Mouse (Mus musculus): ENCODE data around the gene Stap1. TPM values are rescaled to one million over a fixed set of nuclear protein-coding genes. Genes with fewer than 3 reads are reported as not detected.

The Stap1 gene
- 0.30 and 0.54 TPM in 2 replicates for polyA plus RNA-seq (2014; fragmentation: Nextera tagmentation; extraction: Ambion mirVana)

DNA sequence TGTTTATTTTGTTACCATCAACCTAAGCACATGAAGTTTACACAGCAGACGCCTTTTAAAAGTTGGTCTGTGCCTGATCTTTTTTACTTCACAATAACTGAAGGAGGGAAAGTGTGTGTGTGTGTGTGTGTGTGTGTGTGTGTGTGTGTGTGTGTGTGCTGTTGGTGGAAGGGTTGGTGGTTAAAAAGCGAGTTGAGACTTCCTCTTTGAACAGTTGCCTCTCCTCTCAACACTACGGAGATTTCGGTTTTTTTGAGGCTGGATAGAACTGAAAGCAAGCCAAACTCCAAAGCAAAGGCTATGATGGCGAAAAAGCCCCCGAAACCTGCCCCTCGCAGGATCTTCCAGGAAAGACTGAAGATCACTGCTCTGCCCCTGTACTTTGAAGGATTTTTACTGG, at the start of gene Stap1:
TSS of gene Stap1 (plus strand) at position 209 of the 400 bp plus-strand sequence.
- H3K4me1 ChIP-seq (ENCODE audit: control insufficient read depth, insufficient read depth, low read length): no peaks in the 10 kb centered on the region

DNA sequence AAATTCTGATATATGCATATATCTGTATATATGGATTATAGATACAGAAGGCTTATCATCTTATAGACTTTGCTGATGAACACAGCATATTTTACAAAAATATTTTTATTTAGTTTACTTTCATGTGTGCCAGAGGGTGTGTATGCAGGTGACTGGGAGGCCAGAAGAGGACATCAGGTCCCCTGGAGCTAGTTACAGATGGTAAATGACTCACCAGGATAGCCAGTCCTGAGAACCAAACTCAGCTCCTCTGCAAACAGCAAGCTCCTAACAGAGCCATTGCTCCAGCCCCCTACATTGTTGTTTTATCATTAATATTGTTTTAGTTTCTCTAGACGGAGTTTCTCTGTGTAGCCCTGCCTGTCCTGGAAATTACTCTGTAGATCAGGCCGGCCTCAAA, 41.7 kb upstream of the Stap1 start:
- H3K27ac ChIP-seq (ENCODE audit: low read depth, low read length): no peak overlapping the region
- H3K9me3 ChIP-seq (ENCODE audit: control insufficient read depth, low read length): no peaks in the 10 kb centered on the region
- no peak for ATAC-seq (ENCODE audit: low read depth)
- no peak overlapping the region for H3K4me2 ChIP-seq (ENCODE audit: low read depth, low read length)
- no peaks in the 10 kb centered on the region for H3K27me3 ChIP-seq (ENCODE audit: control insufficient read depth, insufficient read depth, low read length)
- WGBS: 88% methylated on average over 2 of the region's 2 CpGs
- H3K9ac ChIP-seq (replicated peaks; ENCODE audit: low read depth, low read length): no peak overlapping the region
- H3K4me3 ChIP-seq (ENCODE audit: low read depth, low read length): no peak overlapping the region
- H3K4me1 ChIP-seq (ENCODE audit: control insufficient read depth, insufficient read depth, low read length): no peaks in the 10 kb centered on the region
- H3K36me3 ChIP-seq (ENCODE audit: control insufficient read depth, insufficient read depth, low read length): peaks cover 21% of the 10 kb centered on the region

More for the DNA sequence above, at the start of gene Stap1:
- Histone ChIP-seq H3K27ac (ENCODE audit: low read depth, low read length) (no peak within 1 kb of the TSS), H3K27me3 (ENCODE audit: control insufficient read depth, insufficient read depth, low read length) (no peaks in the 10 kb centered on the region), H3K4me3 (ENCODE audit: low read depth, low read length) (no peak within 1 kb of the TSS), H3K4me2 (ENCODE audit: low read depth, low read length) (no peak within 1 kb of the TSS), H3K36me3 (ENCODE audit: control insufficient read depth, insufficient read depth, low read length) (no peaks in the 10 kb centered on the region), H3K9me3 (ENCODE audit: control insufficient read depth, low read length) (no peaks in the 10 kb centered on the region), H3K9ac (replicated peaks; ENCODE audit: low read depth, low read length) (no peak within 1 kb of the TSS)
- 82% methylated on average over 7 of the region's 7 CpGs for WGBS
- no peak for ATAC-seq (ENCODE audit: low read depth)

DNA sequence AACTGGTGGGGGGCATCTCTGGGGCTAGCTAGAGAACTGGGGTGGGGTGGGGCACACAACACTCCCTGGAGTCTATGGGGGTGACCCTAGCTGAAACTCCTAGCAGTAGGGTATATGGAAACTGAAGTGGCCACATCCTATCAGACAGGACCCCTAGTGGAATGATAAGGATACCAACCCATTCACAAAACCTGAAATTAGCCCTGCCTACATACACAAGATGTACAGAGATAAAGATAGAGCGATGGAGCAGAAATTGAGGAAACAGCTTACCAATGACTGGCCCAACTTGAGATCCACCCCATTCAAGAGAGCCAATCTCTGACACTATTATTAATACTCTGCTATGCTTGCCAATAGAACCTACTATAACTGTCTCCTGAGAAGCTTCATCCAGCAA, 8.0 kb upstream of the Stap1 start:
- Histone ChIP-seq H3K4me3 (ENCODE audit: low read depth, low read length) (no peak overlapping the region), H3K4me2 (ENCODE audit: low read depth, low read length) (peak overlapping the region; percentile 8; the same call in 1 of the 2 replicates)
- WGBS: 100% methylated on average over 1 of the region's 1 CpGs

DNA sequence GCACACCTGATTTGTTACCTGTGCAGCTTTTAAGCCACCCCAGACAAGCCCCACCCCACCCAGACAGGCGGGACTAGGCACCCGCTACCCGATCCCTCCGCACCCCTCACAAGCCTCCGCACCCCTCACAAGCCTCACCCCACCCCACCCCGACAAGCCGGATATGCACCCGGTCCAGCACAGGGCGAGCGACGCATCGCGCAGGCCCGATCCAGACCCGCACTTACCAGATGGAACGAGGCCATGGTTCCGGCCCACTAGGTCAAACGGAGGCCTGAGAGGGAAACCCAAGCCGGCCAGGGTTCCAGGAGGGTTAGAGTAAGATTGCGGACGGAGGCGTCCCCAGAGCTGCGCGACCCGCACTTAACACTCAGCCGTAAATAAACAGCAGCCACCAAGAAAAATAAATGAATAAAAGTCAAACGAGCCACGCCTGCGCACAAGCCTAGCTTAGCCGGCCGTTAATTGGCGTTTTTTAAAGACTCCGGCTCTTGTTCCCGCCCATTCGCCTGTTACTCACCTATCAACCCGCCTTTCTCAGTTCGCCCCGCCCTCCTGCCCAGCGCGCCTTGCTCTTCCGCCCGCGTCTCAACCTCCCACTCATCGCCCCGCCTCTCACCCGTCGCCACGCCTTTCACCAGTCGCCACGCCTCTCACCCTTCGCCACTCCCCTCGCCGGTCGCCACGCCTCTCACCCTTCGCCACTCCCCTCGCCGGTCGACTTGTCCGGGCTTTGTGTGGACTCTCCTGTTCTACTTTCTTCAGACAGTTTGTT, 6.3 kb upstream of the Stap1 start, which contains the start of gene Cenpc1:
TSS of gene Cenpc1 (minus strand) at position 483 of the 775 bp plus-strand sequence.
- H3K27ac ChIP-seq (ENCODE audit: low read depth, low read length): peak within 1 kb of the TSS; percentile 85
- H3K9me3 ChIP-seq (ENCODE audit: control insufficient read depth, low read length): no peaks in the 10 kb centered on the region
- peaks cover 8% of the 10 kb centered on the region; the same call in 1 of the 2 replicates for H3K4me1 ChIP-seq (ENCODE audit: control insufficient read depth, insufficient read depth, low read length)
- peak within 1 kb of the TSS; percentile 84 for H3K9ac ChIP-seq (replicated peaks; ENCODE audit: low read depth, low read length)
- ATAC-seq (ENCODE audit: low read depth): peak; percentile 95
- under 1% methylated on average over 60 of the region's 60 CpGs for WGBS
- no peaks in the 10 kb centered on the region for H3K36me3 ChIP-seq (ENCODE audit: control insufficient read depth, insufficient read depth, low read length)
- H3K4me3 ChIP-seq (ENCODE audit: low read depth, low read length): peak within 1 kb of the TSS; percentile 69
- H3K4me2 ChIP-seq (ENCODE audit: low read depth, low read length): peak within 1 kb of the TSS; percentile 59
- H3K27me3 ChIP-seq (ENCODE audit: control insufficient read depth, insufficient read depth, low read length): no peaks in the 10 kb centered on the region

More for the DNA sequence above, 8.0 kb upstream of the Stap1 start:
- Histone ChIP-seq H3K9me3 (ENCODE audit: control insufficient read depth, low read length) (no peaks in the 10 kb centered on the region), H3K36me3 (ENCODE audit: control insufficient read depth, insufficient read depth, low read length) (no peaks in the 10 kb centered on the region), H3K9ac (replicated peaks; ENCODE audit: low read depth, low read length) (no peak overlapping the region), H3K27me3 (ENCODE audit: control insufficient read depth, insufficient read depth, low read length) (no peaks in the 10 kb centered on the region), H3K27ac (ENCODE audit: low read depth, low read length) (no peak overlapping the region), H3K4me1 (ENCODE audit: control insufficient read depth, insufficient read depth, low read length) (peaks cover 8% of the 10 kb centered on the region; the same call in 1 of the 2 replicates)
- ATAC-seq (ENCODE audit: low read depth): no peak

DNA sequence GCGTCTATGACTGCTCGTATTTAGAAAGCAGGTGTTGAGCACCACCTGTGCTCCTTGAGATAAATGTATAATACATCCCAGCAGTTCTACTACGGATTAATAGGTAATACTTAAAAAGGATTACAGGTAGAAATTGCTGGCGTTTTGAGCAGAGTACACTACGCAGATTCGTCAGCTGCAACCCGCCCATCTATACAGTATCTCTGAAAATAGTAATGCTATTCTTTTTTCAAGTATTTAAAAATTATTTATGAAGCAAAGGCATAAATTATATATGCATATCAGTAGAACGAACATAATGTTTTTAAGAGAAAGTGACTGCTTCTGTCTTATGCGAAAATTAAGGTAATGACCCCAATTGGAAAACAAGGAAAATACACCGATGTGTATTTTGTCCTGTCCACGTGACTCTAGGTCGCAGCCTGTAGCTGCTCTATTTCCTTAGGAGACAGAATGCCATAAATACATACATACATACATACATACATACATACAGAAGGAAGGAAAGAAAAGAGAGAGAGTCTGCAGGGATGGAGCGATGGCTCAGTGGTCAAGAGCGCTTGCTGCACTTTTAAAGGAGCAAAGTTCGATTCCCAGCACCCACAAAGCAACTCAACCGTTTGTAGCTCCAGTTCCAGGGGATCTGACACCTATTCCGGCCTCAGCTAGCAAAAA, 5.5 kb upstream of the Stap1 start:
- Histone ChIP-seq H3K4me1 (ENCODE audit: control insufficient read depth, insufficient read depth, low read length) (peaks cover 8% of the 10 kb centered on the region; the same call in 1 of the 2 replicates), H3K4me3 (ENCODE audit: low read depth, low read length) (peak overlapping the region; percentile 69), H3K9me3 (ENCODE audit: control insufficient read depth, low read length) (no peaks in the 10 kb centered on the region), H3K27me3 (ENCODE audit: control insufficient read depth, insufficient read depth, low read length) (no peaks in the 10 kb centered on the region), H3K4me2 (ENCODE audit: low read depth, low read length) (peak overlapping the region; percentile 43), H3K27ac (ENCODE audit: low read depth, low read length) (peak overlapping the region; percentile 57; the same call in 1 of the 2 replicates), H3K9ac (replicated peaks; ENCODE audit: low read depth, low read length) (no peak overlapping the region), H3K36me3 (ENCODE audit: control insufficient read depth, insufficient read depth, low read length) (no peaks in the 10 kb centered on the region)
- ATAC-seq (ENCODE audit: low read depth): peak; percentile 68
- WGBS: under 1% methylated on average over 17 of the region's 17 CpGs

DNA sequence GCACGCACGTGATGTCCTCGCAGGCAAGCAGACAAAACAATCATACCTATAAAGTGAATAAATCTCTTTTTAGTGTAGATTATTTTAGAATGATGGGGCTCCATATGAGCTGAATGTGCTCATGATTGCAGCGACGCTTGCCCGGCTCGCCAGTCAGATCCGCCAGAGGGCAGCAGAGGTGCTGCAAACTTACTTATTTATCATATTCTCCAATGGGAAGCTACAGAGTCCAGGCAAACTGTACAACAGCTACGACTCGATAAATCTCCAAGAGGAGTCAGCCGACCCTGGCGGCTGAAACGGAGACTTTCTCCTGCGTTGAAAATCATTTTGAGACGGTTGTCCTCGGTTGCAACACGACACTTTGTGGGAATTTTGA, 5.0 kb upstream of the Stap1 start:
- H3K4me1 ChIP-seq (ENCODE audit: control insufficient read depth, insufficient read depth, low read length): peaks cover 8% of the 10 kb centered on the region; the same call in 1 of the 2 replicates
- H3K36me3 ChIP-seq (ENCODE audit: control insufficient read depth, insufficient read depth, low read length): no peaks in the 10 kb centered on the region
- WGBS: under 1% methylated on average over 17 of the region's 17 CpGs
- H3K9me3 ChIP-seq (ENCODE audit: control insufficient read depth, low read length): no peaks in the 10 kb centered on the region
- no peak overlapping the region for H3K9ac ChIP-seq (replicated peaks; ENCODE audit: low read depth, low read length)
- H3K4me2 ChIP-seq (ENCODE audit: low read depth, low read length): peak overlapping the region; percentile 43
- H3K27me3 ChIP-seq (ENCODE audit: control insufficient read depth, insufficient read depth, low read length): no peaks in the 10 kb centered on the region
- H3K27ac ChIP-seq (ENCODE audit: low read depth, low read length): no peak overlapping the region
- H3K4me3 ChIP-seq (ENCODE audit: low read depth, low read length): peak overlapping the region; percentile 69
- ATAC-seq (ENCODE audit: low read depth): peak; percentile 39

DNA sequence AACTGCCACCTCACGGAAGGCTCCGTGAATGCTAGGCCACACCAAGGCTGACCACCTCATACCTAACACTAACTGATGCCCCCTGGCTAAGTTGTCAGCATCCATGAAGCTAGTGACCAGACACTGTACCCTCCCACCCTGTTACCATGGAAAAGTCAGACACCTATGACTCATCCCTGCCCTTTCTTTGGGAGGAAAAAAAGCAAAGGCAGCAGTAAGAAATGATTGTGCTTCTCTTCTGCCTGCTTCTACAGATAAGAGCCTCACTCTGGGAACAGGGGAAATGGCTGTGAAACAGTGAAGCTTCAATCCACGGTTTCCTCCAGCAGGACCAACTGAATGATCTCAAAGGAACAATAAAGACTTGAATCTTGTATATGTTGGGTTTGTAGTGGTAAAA, 3.1 kb upstream of the Stap1 start:
- Histone ChIP-seq H3K4me2 (ENCODE audit: low read depth, low read length) (no peak overlapping the region), H3K27ac (ENCODE audit: low read depth, low read length) (no peak overlapping the region), H3K4me3 (ENCODE audit: low read depth, low read length) (no peak overlapping the region), H3K36me3 (ENCODE audit: control insufficient read depth, insufficient read depth, low read length) (no peaks in the 10 kb centered on the region), H3K4me1 (ENCODE audit: control insufficient read depth, insufficient read depth, low read length) (peaks cover 8% of the 10 kb centered on the region; the same call in 1 of the 2 replicates), H3K9me3 (ENCODE audit: control insufficient read depth, low read length) (no peaks in the 10 kb centered on the region), H3K9ac (replicated peaks; ENCODE audit: low read depth, low read length) (no peak overlapping the region), H3K27me3 (ENCODE audit: control insufficient read depth, insufficient read depth, low read length) (no peaks in the 10 kb centered on the region)
- no peak for ATAC-seq (ENCODE audit: low read depth)
- 86% methylated on average over 3 of the region's 3 CpGs for WGBS

DNA sequence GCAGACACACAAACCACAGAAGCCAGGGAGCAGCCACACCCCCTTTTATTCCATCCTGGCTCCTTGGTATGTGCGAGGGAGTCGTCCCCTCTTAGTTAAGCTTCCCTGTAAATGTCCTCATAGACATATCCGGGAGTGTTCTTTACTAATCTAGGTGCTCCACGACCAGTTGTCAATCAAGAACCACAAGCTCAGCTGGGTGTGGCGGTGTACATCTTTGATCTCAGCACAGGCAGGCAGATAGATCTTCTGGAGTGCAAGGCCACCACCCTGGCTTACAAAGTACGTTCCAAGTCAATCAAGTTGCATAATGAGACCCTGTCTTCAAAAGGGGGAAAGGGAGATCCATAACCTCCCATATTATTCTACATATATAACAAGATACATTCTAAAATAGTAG, 2.4 kb upstream of the Stap1 start:
- H3K27me3 ChIP-seq (ENCODE audit: control insufficient read depth, insufficient read depth, low read length): no peaks in the 10 kb centered on the region
- H3K4me2 ChIP-seq (ENCODE audit: low read depth, low read length): no peak overlapping the region
- whole genome bisulfite sequencing: 76% methylated on average over 6 of the region's 6 CpGs
- peaks cover 3% of the 10 kb centered on the region; the same call in 1 of the 2 replicates for H3K4me1 ChIP-seq (ENCODE audit: control insufficient read depth, insufficient read depth, low read length)
- no peaks in the 10 kb centered on the region for H3K9me3 ChIP-seq (ENCODE audit: control insufficient read depth, low read length)
- H3K36me3 ChIP-seq (ENCODE audit: control insufficient read depth, insufficient read depth, low read length): no peaks in the 10 kb centered on the region
- no peak for ATAC-seq (ENCODE audit: low read depth)
- no peak overlapping the region for H3K9ac ChIP-seq (replicated peaks; ENCODE audit: low read depth, low read length)
- H3K4me3 ChIP-seq (ENCODE audit: low read depth, low read length): no peak overlapping the region
- no peak overlapping the region for H3K27ac ChIP-seq (ENCODE audit: low read depth, low read length)
